Mouse (Mus musculus): ENCODE measurements at regions not wholly inside any gene's neighbourhood (a gene's known extent, or its start where the extent isn't known, plus 50 kb on each side); places are given as distances from the start of the nearest gene placed in this dataset.

GRCm38 (mm10) chr10:27994376-27995034 is 80.1 kb upstream of the Ptprk start:
- DNase-seq (ENCODE audit: low read depth, low spot score): no peak

- no peak for DNase-seq (ENCODE audit: low read depth, low spot score)
Measured at GRCm38 (mm10) chr10:27995035-27995399, 79.6 kb upstream of the Ptprk start.

- DNase-seq (ENCODE audit: low read depth, low spot score): no peak
Measured at GRCm38 (mm10) chr10:28010756-28011155, 63.9 kb upstream of the Ptprk start.

- DNase-seq (ENCODE audit: low read depth, low spot score): no peak
Measured at GRCm38 (mm10) chr10:28012135-28012534, 62.5 kb upstream of the Ptprk start.

GRCm38 (mm10) chr10:28013401-28013800 is 61.2 kb upstream of the Ptprk start:
- DNase-seq (ENCODE audit: low read depth, low spot score): no peak

GRCm38 (mm10) chr10:28014306-28014825 is 60.3 kb upstream of the Ptprk start:
- DNase-seq (ENCODE audit: low read depth, low spot score): no peak
